Mouse (Mus musculus) thymus, postnatal 4 days (tissue): ENCODE results near the gene Drg1.
A peak's percentile ranks its signal among the peaks of the same experiment; 100 is the strongest.
"Not testable (repeated sequence)": the region's sequence is repeated elsewhere in the genome, so short reads cannot be mapped to it uniquely, and the experiment has no call there.

Experiments used
- DNase-seq: peaks from one replicate; pipeline ENCODE4 v3.0.0; 2021

Gene Drg1

GRCm38 (mm10) chr11:3206783-3207182 is 59.4 kb downstream of the Drg1 start:
- no peak for DNase-seq

DNA sequence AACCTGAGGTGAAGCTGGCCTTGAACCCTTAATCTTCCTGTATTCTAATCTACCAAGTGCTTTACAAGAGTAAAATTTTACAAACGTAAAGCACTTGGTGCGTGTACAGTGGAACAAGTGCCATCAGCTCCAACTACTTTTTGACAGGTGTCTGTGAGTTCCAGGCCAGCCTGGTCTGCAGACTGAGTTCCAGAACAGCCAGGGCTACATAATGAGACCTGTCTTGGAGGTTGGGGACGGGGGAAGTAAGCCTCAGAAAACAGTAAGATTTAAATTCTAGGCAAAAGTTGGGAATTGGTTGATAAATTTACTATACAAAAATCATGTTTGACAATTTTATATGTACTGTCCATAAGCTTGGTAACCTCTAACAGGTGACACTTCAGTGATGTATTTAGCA is 61.0 kb downstream of the Drg1 start:
- no peak for DNase-seq

GRCm38 (mm10) chr11:3203771-3204170 is 62.4 kb downstream of the Drg1 start:
- no peak for DNase-seq

DNA sequence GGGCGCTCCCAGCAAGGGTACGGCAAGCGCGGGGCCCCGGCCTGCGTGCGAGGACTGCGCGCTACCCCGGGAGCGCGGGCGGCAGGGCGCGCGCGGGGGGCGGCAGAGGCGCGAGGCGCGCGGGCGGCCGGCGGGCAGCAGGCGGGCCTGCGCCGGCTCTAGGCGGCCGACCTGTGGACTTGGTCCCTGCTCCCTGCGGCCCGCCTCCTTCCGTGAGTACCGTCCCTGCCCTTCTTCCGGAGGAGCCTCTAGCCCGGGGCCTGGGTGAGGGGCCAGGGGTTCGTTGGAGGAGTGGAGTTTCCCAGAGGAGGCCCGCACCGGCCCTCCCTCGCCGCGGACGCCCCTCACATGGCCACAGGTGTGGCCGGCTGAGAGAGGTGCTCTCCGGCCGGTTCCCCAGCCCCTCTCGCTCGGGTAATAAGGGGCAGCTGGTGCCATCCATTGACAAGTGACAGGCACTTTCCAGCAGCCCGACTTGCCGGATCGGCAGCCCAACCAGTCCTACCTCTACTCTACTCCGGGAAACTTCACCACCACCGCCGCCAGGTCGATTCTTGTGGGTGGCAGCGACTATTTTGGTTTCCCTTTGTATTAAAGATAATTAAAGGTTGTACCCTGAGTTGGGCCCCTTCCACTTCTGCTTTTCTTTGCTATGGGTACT is 63.3 kb downstream of the Drg1 start:
- peak; percentile 73 for DNase-seq

- DNase-seq = peak; percentile 92
Measured at GRCm38 (mm10) chr11:3202231-3202701, 63.9 kb downstream of the Drg1 start, which contains the start of gene Eif4enif1. Gene Eif4enif1 (plus strand): TSS chr11:3202392.

GRCm38 (mm10) chr11:3201326-3202230 is 64.6 kb downstream of the Drg1 start:
- DNase-seq = no peak

- DNase-seq = not testable (repeated sequence)
Measured at GRCm38 (mm10) chr11:3200636-3201035, 65.6 kb downstream of the Drg1 start.

GRCm38 (mm10) chr11:3193363-3193762 is 72.9 kb downstream of the Drg1 start, which contains the start of gene Sfi1:
Gene Sfi1 (minus strand): TSS chr11:3193463.
- no peak for DNase-seq

DNA sequence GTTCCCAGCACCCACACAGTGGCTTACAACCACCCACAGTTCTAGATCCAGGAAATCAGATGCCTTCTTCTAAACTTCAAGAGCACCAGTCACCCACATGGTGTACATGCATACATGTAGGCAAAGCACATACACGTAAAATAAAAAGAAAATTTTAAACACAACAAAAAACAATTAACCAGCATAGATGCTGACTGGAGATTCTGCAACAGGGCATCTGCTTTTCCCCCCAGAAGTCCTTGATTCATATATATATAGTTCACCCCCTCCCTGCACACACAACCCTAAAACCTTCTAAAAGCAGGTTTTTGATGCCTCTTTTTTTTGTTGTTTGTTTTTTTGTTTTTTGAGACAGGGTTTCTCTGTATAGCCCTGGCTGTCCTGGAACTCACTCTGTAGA is 83.5 kb downstream of the Drg1 start:
- DNase-seq = not testable (repeated sequence)

GRCm38 (mm10) chr11:3181971-3182370 is 84.2 kb downstream of the Drg1 start:
- DNase-seq = not testable (repeated sequence)

DNA sequence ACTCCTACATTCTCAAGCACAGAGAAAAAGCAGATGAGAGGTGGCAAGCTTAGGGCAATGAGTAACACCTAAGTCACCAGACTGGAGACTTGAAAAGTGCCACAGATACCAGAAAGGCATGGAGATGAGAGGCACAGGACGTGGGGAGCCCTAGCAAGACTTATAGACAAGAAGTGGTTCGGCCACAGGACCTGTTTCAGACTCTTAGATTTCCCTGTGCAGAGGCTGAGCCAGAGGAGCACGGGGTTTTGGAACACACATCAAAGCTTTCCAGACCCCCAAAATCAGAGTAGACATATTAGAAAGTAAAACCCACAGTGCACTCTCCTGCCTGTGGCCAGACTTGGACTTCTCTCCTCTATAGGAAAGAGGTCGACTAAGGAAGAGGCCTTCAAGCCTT is 85.0 kb downstream of the Drg1 start:
- peak; percentile 64 for DNase-seq

DNA sequence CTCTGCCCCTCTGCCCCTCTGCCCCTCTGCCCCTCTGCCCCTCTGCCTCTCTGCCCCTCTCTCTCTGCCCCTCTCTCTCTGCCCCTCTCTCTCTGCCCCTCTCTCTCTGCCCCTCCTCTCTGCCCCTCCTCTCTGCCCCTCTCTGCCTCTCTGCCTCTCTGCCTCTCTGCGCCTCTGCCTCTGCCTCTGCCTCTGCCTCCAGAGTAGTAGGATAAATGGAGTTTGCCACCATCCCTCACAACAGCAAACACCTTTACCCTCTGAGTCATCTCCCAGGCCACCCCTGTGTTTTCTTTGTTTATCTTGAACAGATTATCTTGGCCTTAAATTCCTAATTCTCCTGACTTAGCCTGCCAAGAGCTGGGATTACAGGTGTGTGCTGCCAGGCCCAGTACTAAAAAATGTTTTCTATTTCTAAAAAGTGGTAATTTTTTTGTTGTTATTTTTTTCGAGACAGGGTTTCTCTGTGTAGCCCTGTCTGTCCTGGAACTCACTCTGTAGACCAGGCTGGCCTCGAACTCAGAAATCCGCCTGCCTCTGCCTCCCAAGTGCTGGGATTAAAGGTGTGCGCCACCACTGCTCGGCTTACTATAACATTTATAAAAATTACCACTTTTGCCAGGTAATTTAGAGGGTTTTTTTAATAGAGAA is 85.6 kb downstream of the Drg1 start:
- DNase-seq = not testable (repeated sequence)

DNA sequence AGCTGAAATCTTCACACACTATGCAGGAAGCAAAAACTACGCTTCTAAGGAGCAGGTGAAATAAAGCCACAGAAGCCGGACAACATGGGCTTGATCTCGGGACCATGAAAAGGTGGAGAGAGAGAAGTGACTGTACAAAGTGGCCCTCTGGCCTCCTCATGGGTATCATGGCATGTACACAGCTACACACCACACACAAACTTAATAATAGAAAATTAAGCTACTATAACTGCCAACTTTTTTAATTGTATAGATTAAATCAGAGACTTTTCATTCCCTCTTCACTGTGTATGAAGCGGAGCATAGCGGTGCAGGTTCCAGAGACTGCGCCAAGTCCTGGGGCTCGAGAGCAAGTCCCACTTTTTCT is 86.5 kb downstream of the Drg1 start:
- peak; percentile 18 for DNase-seq

GRCm38 (mm10) chr11:3178968-3179725 is 87.1 kb downstream of the Drg1 start:
- DNase-seq = peak; percentile 40

GRCm38 (mm10) chr11:3173425-3174318 is 92.5 kb downstream of the Drg1 start:
- peak; percentile 56 for DNase-seq

DNA sequence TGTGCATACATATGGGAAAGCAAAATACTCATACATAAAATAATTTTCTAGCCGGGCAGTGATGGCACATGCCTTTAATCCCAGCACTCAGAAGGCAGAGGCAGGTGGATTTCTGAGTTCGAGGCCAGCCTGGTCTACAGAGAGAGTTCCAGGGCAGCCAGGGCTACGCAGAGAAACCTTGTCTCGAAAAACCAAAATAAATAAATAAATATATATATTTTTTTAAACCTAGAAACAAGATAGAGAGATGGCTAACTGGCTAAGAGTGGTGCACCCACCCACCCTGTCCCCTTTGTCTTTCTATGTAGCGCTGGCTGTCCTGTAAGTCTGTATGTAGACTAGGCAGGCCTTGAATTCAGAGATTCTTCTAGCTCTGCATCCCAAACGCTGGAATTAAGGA is 93.7 kb downstream of the Drg1 start:
- not testable (repeated sequence) for DNase-seq

DNA sequence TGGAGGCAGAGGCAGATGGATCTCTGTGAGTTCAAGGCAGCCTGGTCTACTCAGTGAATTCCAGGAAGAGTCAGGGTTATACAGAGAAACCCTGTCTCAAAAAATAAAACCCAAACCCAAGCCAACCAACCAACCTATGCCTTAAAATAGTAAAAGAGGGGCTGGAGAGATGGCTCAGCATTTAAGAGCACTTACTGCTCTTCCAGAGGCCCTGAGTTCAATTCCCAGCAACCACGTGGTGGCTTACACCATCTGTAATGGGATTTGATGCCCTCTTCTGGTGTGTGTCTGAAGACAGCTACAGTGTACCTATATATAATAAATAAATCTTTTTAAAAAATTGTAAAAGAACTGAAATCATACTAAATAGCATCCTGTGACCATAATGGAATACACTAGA is 94.3 kb downstream of the Drg1 start:
- DNase-seq = peak; percentile 33

DNA sequence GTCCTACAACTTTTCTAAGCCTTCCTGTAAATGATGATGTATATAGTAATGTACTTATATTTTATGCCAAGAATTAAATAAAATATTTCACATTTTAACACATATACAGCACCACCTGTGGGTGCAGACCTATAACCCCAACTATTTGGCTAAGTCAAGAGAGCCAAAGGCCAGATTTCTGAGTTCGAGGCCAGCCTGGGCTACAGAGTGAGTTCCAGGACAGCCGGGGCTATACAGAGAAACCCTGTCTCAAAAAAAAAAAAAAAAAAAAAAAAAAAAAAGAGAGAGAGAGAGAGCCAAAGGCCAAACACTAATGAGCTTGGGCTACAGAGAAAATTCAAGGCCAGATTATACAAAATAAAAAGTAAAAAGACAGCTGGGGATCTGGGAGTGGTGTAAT is 97.2 kb downstream of the Drg1 start:
- peak; percentile 27 for DNase-seq

DNA sequence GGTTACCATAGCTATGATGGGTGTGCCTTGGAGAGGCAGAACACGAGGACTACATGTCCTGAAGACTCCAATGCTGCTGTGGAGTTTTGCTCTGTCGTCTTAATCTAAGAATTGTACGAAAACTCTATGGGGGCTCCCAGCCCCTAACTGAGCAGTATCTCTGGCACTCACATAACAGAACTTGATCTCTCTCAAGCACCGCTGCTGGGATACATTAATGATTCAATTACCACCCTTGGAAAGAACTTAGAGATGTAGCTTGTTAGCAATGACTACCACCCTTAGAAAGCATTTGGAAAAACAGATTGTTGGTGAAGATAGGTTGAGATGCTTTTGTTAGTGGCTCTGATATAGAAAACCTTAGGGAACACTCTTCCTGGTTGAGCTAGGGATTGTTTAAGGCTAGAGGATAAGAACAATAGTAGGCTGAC is 98.6 kb downstream of the Drg1 start:
- DNase-seq = peak; percentile 23

DNA sequence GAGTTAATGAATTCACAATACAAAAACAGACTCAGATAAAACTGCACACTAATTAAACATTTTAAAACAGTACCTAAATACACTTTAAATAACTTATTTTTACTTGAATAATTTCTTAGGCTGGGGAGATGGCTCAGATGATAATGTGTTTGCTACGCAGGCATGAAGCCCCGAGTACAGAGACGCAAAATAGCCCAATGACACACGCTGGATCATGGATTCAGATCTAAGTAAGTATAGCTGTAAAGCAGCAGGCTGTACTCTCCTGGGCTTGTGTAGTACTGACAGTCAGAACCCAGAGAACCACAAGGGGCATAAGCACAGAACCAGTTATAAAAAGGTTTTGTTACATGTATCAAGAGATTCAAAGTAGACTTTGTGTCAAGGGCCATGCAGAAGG is 99.1 kb downstream of the Drg1 start:
- not testable (repeated sequence) for DNase-seq

- DNase-seq = not testable (repeated sequence)
Measured at GRCm38 (mm10) chr11:3166321-3166720, 99.9 kb downstream of the Drg1 start.
